Mouse (Mus musculus) spleen, adult 2 months (tissue): Measurements from ENCODE around the gene Ddx17.

ENCODE experiments used
- CTCF ChIP-seq: fragments of 200-500 bp; IDR thresholded peaks from 2 replicates; pipeline ENCODE4 v1.5.1; 2011; ENCODE audit warnings: mild to moderate bottlenecking, inconsistent platforms; ENCODE audit not compliant: insufficient read depth, insufficient read length, insufficient replicate concordance; ENCODE audit errors: extremely low read depth
- POLR2A ChIP-seq: fragments of 200-500 bp; IDR thresholded peaks from 2 replicates; pipeline ENCODE4 v1.6.1; 2011; ENCODE audit warnings: low read depth, low read length, inconsistent platforms

GRCm38 (mm10) chr15:79525979-79526768 lies 20.4 kb downstream of the Ddx17 start:
- TF ChIP-seq POLR2A, result no peak
- TF ChIP-seq CTCF, result no peak
